Mouse (Mus musculus): ENCODE results near the gene Fam19a3. TPM values are rescaled to one million over a fixed set of nuclear protein-coding genes. Genes with fewer than 3 reads are reported as not detected.

Fam19a3 gene
- total RNA-seq, 1 experiment from 2014 or later, result not detected

DNA sequence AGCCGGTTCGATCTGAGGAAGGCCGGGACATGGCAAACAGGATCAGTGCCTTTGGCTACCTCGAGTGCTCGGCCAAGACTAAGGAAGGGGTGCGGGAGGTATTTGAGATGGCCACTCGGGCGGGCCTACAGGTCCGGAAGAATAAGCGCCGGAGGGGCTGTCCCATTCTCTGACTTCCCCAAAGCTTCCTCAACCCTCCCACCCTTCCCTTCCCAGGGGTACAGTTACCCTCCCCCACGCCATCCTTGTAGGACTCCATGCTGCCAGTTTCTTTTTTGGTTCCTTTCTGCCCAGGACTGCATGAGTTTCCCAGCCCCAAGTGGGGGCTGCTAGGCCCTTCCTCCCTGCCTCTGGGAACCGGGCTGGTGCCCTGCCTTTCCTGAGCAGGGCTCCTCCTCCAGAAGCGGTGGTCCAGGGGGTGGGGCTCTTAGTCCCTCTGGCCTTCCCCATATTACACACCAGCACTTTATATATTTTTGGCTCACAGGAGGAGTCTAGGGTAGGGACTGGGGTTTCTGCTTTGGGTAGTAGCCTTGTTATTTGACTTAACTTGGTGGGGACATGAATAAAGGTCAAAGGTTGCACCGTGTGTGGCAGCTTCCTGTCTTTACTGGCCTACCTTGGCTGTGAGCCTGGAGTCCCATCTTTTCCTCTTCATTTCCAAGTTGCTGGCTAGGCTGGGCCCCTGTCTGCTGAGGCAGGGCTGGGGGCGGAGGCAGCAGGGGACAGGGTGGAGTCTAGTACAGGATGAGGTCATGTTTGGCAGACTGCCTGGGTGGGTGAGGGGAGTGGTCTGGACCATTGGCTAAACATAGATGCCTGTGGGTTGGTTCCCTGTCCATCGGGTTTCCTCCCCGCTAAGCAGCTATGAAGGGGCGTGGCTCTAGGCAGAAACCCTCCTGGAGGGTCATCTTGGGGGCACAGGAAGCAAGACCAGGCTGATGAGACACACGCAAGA, 12.5 kb upstream of the Fam19a3 start:
- ATAC-seq (replicated peaks; ENCODE audit: low read depth, poor library complexity, severe bottlenecking), result peak; percentile 78

DNA sequence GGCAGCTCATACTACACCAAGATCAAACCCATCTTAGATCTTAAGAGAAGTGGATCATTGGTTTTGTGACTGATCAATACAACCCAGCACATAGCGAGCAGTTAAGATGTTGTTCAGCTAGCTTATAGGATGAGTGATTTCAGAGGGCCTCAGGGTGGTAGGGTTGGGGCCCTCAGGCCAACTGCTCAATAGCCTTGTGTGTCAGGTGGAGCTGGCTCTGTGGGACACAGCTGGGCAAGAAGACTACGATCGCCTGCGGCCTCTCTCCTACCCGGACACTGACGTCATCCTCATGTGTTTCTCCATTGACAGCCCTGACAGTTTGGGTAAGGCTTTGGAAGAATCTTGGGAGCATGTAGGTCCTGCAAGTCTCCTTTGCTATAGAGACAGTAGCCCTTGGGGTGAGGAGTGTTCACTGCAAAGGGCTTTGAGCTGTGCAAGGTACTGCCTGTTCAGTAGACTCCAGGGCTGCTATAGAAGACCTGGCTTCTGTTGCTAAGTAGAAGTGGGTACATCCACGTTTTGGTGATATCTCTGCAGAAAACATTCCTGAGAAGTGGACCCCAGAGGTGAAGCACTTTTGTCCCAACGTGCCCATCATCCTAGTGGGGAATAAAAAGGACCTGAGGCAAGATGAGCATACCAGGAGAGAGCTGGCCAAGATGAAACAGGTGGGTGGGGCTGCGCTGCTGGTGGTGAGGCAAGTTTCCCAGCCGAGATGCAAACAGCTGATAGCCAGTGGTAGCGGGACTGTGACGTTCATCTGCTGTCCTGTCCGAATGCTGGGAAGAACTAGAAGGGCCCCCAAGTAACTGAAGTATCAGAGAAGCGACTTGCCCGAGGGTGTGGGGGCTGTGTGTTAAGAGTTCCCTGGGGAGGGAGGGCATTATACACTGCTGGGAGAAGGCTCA, 11.0 kb upstream of the Fam19a3 start:
- ATAC-seq (replicated peaks; ENCODE audit: low read depth, poor library complexity, severe bottlenecking), result no peak

DNA sequence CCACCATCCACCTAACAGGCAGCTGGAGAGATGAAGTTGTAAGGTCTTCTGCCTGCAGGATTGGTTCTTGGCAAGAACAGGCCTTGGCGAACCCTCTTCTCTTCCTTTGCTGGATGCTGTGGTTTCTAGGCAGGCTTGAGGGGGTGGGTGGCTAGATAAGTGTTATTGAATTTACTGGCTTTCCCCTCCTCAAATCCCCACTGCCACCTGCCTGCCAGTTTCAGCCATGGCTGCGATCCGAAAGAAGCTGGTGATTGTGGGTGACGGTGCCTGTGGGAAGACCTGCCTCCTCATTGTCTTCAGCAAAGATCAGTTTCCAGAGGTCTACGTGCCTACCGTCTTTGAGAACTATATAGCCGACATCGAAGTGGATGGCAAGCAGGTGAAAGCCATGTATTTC, 10.0 kb upstream of the Fam19a3 start:
- ATAC-seq (replicated peaks; ENCODE audit: low read depth, poor library complexity, severe bottlenecking), result no peak

DNA sequence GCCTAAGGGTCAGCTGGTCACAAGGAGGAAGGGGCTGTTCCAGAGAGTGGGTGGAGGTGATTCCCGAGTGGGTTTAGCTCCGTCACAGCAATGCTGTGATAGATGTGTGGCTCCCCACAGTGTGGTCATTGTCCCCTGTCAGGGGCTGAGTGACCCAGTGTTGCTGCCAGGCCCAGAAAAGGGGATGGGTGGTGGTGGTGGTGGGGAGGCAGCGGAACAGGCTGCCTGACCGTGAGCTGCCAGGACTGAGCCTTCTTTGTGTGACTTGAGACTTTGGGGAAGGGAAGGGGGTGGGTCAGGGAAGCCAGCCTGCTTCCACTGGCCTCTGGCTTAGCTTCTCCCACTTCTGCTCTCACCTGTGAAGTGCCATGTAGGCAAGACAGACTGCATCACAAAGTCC, 9.4 kb upstream of the Fam19a3 start:
- no peak for ATAC-seq (replicated peaks; ENCODE audit: low read depth, poor library complexity, severe bottlenecking)

DNA sequence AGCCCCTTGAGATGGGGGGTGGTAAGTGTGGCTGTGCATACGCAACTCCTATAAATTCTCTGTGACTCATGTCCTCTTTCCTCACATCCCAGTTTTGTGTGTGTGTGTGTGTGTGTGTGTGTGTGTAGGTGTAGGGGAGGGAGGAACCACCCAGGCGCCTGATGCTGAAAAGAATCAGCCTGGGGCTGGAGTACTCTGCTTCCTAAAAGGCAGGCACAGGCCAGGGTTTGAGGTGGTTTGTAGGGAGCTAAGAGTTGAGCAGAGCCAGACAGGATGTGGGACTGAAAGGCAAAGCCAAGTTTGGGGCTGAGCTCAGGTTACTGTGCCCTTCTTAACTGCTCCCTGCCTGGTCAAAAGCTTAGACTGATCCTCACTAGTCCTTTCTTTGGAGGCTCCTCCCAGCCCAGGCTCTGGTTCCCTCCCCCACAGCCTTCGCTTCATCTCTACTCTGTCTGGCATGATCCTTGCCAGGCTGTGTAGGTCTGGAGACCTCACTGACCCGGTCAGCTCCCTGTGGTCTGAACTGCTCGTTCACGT, 8.8 kb upstream of the Fam19a3 start:
- ATAC-seq (replicated peaks; ENCODE audit: low read depth, poor library complexity, severe bottlenecking), result no peak

DNA sequence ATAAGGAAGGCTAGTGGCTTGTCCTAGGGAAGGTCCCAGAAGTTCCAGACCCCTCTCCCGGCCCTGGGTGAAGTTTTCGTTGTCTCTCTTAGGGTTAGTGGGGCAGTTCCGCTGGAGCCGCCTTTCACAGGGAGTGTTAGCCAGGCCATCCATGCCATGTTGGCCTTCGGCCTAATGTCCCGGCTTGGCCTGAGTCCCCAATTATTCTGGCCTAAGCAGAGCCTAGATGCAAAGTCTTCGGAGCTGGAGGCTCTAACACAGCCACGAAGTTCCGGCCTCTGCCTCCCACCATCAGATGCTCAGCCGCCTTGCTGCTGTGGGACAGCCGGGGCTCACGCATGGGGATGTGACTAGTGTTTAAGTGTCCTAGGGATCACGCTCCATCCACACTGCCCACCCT, 8.2 kb upstream of the Fam19a3 start:
- ATAC-seq (replicated peaks; ENCODE audit: low read depth, poor library complexity, severe bottlenecking), result no peak

DNA sequence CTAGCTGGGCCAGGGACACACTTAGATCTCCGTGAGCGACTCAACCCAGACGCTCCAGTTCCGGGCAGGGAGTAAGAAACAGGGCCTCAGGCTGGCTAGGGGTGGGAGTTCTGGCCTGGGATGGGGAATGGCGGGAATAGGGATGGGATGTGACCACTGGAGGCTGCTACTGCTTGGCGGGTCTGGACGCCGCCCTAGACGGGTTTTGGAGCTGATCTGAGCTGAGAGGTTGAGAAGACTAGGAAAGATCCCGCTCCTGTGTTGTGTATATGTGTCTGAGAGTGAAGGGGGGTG, 7.6 kb upstream of the Fam19a3 start:
- no peak for ATAC-seq (replicated peaks; ENCODE audit: low read depth, poor library complexity, severe bottlenecking)

DNA sequence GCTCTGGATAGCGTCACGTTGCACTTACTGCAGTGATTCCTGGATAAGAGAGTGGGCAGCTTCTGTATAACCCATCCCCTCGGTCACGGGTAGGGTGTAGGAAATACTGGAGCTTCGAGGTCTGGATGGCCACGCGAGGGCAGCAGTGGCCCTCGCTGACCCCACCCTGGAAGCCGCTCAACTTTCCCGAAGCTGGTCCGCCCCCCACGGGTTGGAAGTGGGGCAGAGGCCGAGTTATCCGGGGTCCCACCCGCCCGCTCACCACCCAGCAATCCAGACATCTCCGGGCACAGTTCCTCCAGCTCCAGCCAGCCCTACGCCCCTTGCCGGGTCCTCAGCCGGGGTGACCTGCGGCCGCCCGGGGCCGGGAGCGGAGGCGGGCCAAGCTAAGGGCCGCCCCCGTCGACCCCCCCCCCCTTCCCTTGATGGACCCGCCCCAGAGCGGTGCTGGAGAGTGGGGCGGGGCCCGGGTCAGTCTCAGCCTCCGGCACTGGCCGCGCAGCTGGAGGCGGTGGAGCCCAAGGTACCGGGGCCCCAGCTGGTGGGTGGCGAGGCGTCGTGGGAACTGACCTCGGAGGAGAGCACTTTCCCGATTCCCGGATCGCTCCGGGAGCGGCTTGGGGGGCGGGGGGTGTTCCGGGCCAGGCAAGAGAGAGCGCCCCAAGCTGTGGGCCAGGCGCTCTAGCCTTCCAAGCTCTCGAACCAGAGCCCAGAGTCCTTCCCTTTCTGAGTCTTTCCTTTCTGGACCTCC, 7.1 kb upstream of the Fam19a3 start:
- peak; percentile 69 for ATAC-seq (replicated peaks; ENCODE audit: low read depth, poor library complexity, severe bottlenecking)

DNA sequence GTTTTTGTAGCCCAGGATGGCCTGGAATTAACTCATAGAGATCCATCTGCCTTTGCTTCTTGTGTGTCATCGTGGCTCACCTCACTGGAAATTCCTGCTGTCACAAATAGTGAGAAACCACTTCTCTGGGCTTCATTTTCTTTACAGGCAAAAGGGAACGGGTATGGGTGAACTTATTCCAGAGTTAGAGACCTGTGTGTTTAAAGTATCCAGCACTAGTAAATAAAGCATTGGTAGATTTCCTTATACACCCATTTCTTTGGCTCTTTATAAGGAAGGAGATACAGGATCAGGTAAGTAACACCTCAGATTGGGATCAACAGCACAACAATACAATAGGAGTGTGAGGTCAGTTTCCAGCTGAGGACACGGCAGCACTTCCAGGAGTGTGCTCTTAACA, 6.4 kb upstream of the Fam19a3 start, which contains the start of gene Rhoc:
Gene Rhoc, plus strand, starts transcription at position 301 of the 400 bp plus-strand sequence.
- no peak for ATAC-seq (replicated peaks; ENCODE audit: low read depth, poor library complexity, severe bottlenecking)

DNA sequence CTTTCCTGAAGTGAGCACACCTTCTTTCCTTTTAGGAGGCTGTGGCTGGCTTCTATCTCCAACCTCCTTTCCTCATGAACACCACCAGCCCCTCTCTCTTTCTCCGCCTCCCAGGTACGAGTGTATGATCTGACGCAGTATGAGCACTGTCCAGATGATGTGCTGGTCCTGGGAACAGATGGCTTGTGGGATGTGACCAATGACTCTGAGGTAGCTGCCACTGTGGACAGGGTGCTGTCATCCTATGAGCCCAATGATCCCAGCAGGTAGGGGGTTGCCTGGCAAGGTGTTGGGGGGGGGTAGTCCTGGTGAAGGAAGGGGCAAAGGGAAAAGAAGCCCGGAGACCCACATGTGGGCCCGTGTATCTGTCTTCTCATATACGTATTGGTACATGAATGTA, 3.6 kb upstream of the Fam19a3 start:
- ATAC-seq (replicated peaks; ENCODE audit: low read depth, poor library complexity, severe bottlenecking), result no peak

DNA sequence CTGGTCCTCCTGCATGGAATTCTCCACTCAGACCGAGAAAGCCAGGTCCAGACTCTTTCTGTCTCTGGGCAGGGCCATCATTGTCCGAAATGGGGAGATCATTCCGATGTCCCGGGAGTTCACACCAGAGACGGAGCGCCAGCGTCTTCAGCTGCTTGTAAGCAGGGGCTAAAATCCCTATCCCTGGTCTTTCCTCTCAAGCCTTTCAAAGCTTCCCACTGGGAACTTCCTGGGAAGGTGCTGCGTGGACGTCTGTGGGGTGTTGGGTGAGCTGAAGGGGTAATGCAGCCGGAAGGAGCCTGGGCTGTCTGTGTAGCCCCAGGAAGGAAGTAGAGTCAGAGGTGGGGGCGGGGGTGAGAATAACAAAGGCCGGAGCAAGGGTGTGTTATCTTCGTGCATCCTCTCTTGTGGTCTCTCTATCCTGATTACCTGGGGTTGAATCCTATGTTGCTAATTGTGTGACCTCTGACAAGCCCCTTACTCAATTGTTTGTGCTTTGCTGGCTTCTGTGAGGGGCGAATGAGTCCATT, 2.4 kb upstream of the Fam19a3 start:
- ATAC-seq (replicated peaks; ENCODE audit: low read depth, poor library complexity, severe bottlenecking), result no peak

DNA sequence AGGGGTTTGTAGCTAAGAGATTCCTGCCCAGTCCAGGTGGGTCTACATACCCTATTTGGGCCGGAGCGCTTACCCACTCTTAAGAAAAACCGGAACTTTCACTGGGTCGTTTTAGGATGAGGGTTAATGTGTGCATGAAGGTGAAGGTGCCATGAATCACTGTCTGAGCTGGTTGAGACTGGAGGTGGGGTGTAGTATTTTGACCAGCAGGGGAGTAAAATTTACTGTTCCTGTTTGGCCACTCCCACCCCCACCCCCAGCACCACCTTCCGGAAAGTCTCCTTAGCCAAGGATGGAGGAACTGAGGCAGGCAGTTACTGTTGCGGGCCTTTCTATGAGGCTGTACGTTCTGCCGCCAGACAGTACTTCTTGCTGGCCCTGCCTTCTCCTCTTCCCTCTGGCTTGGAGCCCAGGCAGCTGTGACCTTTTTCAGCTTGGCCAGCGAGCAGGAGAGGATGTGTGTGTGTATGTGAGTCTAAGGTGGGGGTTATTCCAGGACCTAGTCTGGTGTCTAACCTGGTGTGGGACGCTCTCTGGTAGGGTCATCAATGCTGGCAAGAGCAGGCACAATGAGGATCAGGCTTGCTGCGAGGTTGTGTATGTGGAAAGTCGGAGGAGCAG, 531 bp upstream of the Fam19a3 start:
- 0 out of 2 replicates have a peak, but pooled peaks have one; percentile 4 for ATAC-seq (replicated peaks; ENCODE audit: low read depth, poor library complexity, severe bottlenecking)

DNA sequence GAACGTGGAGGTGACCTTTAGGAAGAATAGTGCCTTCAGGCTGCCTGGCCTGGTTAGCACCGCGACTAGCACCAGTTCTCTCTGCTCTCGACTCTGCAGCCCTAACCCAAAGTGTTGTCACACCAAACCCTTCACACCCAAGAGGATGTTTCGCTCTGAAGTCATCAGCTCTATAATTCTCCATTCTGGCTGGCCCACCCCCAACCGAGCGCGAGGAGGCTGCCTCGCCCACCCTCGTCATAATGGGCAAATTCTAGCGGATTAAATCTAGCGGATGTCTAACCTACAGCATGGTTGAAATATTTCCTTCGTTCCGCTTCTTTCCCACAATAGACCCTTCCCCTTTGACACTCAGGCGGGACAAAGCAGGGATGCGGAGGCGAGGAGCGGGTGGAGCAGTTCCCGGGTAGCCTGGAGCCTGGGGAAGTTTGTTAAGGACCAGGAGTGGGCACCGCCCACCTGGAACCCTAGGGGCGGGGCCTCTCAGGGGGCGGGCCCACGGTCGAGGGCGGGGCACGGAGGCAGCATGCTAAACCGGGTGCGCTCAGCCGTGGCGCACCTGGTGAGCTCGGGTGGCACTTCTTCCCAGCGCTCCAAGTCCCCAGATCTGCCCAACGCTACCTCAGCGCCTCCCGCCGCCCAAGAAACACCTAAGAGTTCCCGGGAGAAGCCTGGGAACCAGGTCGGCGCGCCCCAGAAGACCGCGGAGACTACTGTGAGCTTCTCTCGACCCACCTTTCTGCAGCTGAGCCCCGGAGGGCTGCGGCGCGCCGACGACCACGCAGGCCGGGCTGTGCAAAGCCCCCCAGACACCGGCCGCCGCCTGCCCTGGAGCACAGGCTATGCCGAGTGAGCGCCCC, 849 bp downstream of the Fam19a3 start, which contains the start of gene Ppm1j:
Gene Ppm1j, plus strand, starts transcription at position 496 of the 860 bp plus-strand sequence.
- ATAC-seq (replicated peaks; ENCODE audit: low read depth, poor library complexity, severe bottlenecking), result peak; percentile 15

DNA sequence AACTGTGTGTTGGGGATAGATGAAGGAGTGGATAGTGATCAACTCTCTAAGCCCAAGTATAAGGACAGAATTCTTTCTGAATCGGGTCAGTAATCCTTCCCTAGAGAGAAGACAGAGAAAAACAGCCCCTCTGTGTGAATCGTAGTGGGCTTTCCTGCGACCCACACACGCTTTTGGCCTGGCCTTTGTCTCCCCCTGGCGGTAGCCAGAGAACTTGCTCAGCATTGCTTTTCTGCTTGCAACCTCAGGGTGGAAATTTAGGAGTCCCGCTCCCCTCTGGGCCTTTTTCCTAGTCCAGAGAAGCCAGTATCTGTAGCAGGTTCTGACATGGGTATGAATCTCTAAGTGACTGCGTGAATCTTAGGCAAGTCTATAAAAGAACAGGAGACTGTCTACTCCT, 1.7 kb downstream of the Fam19a3 start:
- ATAC-seq (replicated peaks; ENCODE audit: low read depth, poor library complexity, severe bottlenecking), result peak; percentile 51; the same call in 1 of the 2 replicates

DNA sequence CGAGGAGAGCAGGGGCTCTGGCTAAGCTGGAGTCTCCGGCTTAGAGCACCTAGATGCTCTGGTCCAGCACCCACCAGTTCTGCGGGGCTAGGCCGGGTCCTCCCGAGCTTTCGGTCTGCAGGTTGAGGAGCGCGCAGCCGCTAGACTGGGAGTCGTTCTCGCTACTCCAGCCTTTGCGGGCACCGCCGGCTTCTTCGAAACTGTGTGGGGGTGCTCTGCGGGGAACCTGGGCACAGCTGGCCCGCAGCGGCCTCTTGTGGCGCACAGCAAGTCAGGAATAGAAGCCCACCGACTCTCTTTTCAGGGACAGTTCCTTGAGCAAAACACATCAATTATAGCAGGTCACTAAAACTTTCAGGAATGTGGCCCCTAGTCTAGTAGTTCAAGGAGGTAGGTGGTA, 4.3 kb downstream of the Fam19a3 start:
- ATAC-seq (replicated peaks; ENCODE audit: low read depth, poor library complexity, severe bottlenecking), result peak; percentile 19; the same call in 1 of the 2 replicates

DNA sequence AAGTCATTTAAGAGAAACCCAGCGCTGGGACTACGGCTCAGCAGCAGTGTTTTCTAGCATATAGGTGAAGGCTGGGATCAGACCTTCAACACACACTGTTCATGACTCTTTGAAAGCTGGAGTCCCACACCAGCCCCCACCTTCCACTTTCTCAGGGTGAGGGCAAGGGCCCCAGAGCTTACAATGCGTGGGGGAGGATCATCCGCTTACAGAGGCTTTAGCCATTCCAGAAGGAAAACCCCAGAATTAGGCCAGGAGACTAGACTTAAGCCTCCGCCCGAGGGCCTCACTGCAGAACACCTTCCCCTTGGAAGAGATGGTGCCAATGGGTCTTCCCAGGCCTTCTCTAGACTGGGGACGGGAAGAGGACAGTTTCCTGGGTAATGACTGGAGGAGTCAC, 8.3 kb downstream of the Fam19a3 start:
- no peak for ATAC-seq (replicated peaks; ENCODE audit: low read depth, poor library complexity, severe bottlenecking)

DNA sequence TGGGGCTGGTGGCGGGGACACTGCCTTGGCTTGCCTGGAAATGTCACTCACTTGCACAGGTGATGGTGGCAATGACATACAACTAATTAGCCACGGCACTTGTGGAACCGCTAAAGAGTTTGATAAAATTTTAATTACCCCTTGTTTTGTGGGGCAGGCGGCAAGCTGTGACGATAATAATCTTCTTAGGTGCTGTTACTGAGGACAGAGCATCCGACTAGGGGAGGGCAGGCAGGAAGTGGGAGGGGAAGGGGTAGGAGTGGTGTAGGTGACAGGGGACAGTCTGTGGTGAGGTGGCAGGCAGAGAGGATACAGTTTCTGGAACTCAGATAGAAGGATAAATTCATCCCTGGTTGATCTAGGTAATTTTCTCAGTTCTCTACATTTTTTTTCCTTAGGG, 10.2 kb downstream of the Fam19a3 start:
- ATAC-seq (replicated peaks; ENCODE audit: low read depth, poor library complexity, severe bottlenecking), result no peak

DNA sequence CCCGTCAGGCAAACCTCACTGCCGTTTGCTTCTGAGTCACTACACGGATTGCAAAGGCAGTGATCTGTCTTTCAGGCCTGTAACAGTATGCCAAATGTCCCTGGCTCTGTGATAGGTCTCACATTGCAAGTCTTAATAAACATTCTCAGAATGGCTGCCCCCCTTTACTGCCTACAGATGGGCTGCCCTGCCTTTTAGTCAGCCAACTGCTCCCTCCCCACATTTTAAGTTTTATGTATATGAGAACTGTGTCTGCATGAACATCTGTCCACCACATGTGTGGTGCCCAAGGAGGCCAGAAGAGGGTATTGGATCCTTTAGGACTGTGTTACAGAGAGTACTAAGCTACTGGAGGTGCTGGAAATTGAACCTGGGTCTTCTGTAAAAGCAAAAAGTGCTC, 10.7 kb downstream of the Fam19a3 start:
- no peak for ATAC-seq (replicated peaks; ENCODE audit: low read depth, poor library complexity, severe bottlenecking)
